Mouse (Mus musculus): ENCODE measurements around the gene Gm10944. TPM values are rescaled to one million over a fixed set of nuclear protein-coding genes. Genes with fewer than 3 reads are reported as not detected.

The Gm10944 gene
- total RNA-seq (2014; rRNA removed): not detected in 2 replicates
- not detected in 2 replicates for polyA plus RNA-seq (2015; fragmentation: Nextera tagmentation; extraction: Ambion mirVana)

DNA sequence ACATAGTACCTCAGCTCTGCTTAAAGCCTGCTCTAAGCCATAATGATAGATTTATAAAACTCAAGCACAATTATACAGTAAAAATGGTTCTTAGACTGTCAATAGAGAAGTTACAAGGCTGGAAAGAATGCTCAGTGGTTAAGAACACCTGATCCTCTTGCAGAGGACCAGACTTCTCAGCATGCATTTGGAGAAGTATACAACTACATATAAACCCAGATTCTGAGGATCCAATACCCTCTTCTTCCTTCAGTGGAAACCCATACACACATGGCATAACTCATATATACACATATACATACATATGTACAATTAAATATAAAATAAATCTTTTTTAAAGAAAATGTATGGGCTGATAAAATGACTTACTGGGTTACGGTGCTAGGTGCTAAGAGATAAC is at the start of gene Gm10944:
Gene Gm10944 (plus strand): TSS at position 301 of the 400 bp plus-strand sequence.
- Histone ChIP-seq H3K4me2 (ENCODE audit: low read depth, low read length) (no peak within 1 kb of the TSS), H3K27ac (no peak within 1 kb of the TSS)
- TF ChIP-seq CTCF (IDR thresholded peaks at IDR 0.05; ENCODE audit: low read depth): no peak

DNA sequence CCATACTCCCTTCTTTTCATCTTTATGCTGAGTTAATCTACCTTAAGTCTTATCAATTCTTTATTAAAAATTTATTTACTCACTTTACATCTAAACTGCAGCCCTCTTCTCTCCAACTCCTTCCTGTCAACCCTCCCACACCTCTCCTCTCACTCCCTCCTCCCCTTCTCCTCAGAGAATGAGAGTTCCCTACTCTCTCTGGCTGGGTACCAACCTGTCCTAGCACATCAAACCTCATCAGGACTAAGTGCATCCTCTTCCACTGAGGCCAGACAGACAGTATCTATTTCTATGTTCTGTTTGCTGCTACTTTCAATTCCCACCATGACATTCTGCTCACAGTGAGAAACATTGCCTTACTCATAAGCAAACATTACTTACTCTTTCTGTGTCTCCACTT is 25.2 kb upstream of the Gm10944 start:
- no peak for ATAC-seq
- Histone ChIP-seq H3K27ac (no peak overlapping the region), H3K4me2 (ENCODE audit: low read depth, low read length) (no peak overlapping the region), H3K27me3 (ENCODE audit: insufficient read depth, low read length) (no peaks in the 10 kb centered on the region), H3K36me3 (ENCODE audit: insufficient read depth, low read length) (no peaks in the 10 kb centered on the region), H3K4me3 (ENCODE audit: low read length) (no peak overlapping the region), H3K9ac (replicated peaks; ENCODE audit: low read length) (no peak overlapping the region), H3K4me1 (ENCODE audit: insufficient read depth, low read length) (no peaks in the 10 kb centered on the region), H3K9me3 (ENCODE audit: low read length) (no peaks in the 10 kb centered on the region)
- no peak for DNase-seq (ENCODE audit: low spot score)
- no peak for TF ChIP-seq CTCF (IDR thresholded peaks at IDR 0.05; ENCODE audit: low read depth)

More for the DNA sequence above, at the start of gene Gm10944:
- DNase-seq (ENCODE audit: low spot score): no peak
- H3K4me1 ChIP-seq (ENCODE audit: insufficient read depth, low read length): no peaks in the 10 kb centered on the region
- WGBS: 100% methylated on average over 1 of the region's 1 CpGs
- no peak within 1 kb of the TSS for H3K4me3 ChIP-seq (ENCODE audit: low read length)
- ATAC-seq: no peak
- no peaks in the 10 kb centered on the region for H3K27me3 ChIP-seq (ENCODE audit: insufficient read depth, low read length)
- H3K36me3 ChIP-seq (ENCODE audit: insufficient read depth, low read length): no peaks in the 10 kb centered on the region
- no peaks in the 10 kb centered on the region for H3K9me3 ChIP-seq (ENCODE audit: low read length)
- H3K9ac ChIP-seq (replicated peaks; ENCODE audit: low read length): no peak within 1 kb of the TSS

DNA sequence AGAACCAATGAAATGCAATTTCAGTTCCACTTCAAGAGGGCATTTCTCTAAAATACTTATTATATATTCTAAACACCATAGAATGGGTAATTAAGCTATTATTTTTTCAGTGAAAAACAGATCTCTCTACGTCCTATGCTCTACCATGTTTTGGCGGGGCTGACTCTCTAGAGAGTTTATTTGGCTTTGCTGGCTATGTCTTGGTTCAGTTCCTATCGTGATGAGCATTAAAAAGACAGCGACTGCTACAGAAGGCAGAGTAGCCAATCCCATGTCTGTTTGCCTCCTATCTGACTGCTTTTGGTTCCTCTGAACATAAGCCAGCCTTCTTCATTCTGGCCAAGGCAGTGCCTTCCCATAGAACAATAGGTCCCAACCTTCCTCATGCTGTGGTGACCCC is 24.5 kb upstream of the Gm10944 start:
- Histone ChIP-seq H3K9ac (replicated peaks; ENCODE audit: low read length) (no peak overlapping the region), H3K4me1 (ENCODE audit: insufficient read depth, low read length) (no peaks in the 10 kb centered on the region), H3K4me2 (ENCODE audit: low read depth, low read length) (no peak overlapping the region), H3K4me3 (ENCODE audit: low read length) (no peak overlapping the region), H3K9me3 (ENCODE audit: low read length) (no peaks in the 10 kb centered on the region), H3K27ac (no peak overlapping the region), H3K36me3 (ENCODE audit: insufficient read depth, low read length) (no peaks in the 10 kb centered on the region), H3K27me3 (ENCODE audit: insufficient read depth, low read length) (no peaks in the 10 kb centered on the region)
- WGBS: 65% methylated on average over 4 of the region's 4 CpGs
- ATAC-seq (no peak), DNase-seq (ENCODE audit: low spot score) (peak; percentile 37)
- no peak for TF ChIP-seq CTCF (IDR thresholded peaks at IDR 0.05; ENCODE audit: low read depth)

DNA sequence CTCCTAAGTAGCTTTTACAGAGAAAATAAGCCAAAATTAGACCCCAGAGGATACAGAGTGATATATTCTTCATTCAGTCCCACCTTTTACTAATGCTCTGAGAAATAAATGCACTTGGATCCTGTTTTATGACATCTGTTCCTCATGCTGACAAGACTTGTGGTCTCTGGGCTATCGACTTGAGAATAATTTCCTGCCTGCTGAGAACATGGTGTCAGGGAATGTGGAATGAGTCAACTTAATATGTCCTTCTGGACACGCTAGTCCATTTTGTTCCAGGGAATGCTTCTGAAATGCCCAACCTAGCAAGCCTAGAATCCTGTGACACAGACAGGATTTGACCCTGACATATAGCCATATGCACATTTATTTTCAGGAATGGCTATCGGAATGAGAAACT is 22.0 kb upstream of the Gm10944 start:
- Histone ChIP-seq H3K27me3 (ENCODE audit: insufficient read depth, low read length) (no peaks in the 10 kb centered on the region), H3K4me3 (ENCODE audit: low read length) (no peak overlapping the region), H3K36me3 (ENCODE audit: insufficient read depth, low read length) (no peaks in the 10 kb centered on the region), H3K9me3 (ENCODE audit: low read length) (no peaks in the 10 kb centered on the region), H3K27ac (no peak overlapping the region), H3K4me1 (ENCODE audit: insufficient read depth, low read length) (no peaks in the 10 kb centered on the region), H3K4me2 (ENCODE audit: low read depth, low read length) (no peak overlapping the region), H3K9ac (replicated peaks; ENCODE audit: low read length) (no peak overlapping the region)
- TF ChIP-seq CTCF (IDR thresholded peaks at IDR 0.05; ENCODE audit: low read depth): no peak
- 70% methylated on average over 3 of the region's 3 CpGs for WGBS
- DNase-seq (ENCODE audit: low spot score) (no peak), ATAC-seq (no peak)

DNA sequence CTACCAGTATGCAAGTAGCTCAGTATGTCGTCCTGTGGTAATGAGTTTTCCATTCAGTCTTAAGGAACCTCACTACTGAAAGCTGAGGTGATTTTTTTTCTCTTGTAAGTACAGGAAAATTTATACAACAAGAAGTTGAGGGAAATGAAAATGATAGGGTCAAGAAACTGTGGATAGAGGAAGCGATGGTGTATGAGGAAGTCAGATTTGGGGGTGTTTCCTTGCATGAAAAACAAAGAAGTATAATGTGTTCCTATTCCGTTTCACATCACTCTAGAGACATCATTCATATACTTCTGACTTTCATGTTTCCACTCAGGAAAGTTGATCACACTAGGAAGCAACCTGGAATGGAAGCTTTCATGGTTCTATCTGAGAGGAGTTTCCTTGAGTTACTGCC is 21.2 kb upstream of the Gm10944 start:
- no peak for TF ChIP-seq CTCF (IDR thresholded peaks at IDR 0.05; ENCODE audit: low read depth)
- H3K9ac ChIP-seq (replicated peaks; ENCODE audit: low read length): no peak overlapping the region
- no peaks in the 10 kb centered on the region for H3K36me3 ChIP-seq (ENCODE audit: insufficient read depth, low read length)
- no peaks in the 10 kb centered on the region for H3K4me1 ChIP-seq (ENCODE audit: insufficient read depth, low read length)
- no peaks in the 10 kb centered on the region for H3K9me3 ChIP-seq (ENCODE audit: low read length)
- H3K4me3 ChIP-seq (ENCODE audit: low read length): no peak overlapping the region
- ATAC-seq (no peak), DNase-seq (ENCODE audit: low spot score) (no peak)
- H3K27ac ChIP-seq: no peak overlapping the region
- H3K27me3 ChIP-seq (ENCODE audit: insufficient read depth, low read length): no peaks in the 10 kb centered on the region
- no peak overlapping the region for H3K4me2 ChIP-seq (ENCODE audit: low read depth, low read length)
- WGBS: 79% methylated on average over 3 of the region's 3 CpGs

DNA sequence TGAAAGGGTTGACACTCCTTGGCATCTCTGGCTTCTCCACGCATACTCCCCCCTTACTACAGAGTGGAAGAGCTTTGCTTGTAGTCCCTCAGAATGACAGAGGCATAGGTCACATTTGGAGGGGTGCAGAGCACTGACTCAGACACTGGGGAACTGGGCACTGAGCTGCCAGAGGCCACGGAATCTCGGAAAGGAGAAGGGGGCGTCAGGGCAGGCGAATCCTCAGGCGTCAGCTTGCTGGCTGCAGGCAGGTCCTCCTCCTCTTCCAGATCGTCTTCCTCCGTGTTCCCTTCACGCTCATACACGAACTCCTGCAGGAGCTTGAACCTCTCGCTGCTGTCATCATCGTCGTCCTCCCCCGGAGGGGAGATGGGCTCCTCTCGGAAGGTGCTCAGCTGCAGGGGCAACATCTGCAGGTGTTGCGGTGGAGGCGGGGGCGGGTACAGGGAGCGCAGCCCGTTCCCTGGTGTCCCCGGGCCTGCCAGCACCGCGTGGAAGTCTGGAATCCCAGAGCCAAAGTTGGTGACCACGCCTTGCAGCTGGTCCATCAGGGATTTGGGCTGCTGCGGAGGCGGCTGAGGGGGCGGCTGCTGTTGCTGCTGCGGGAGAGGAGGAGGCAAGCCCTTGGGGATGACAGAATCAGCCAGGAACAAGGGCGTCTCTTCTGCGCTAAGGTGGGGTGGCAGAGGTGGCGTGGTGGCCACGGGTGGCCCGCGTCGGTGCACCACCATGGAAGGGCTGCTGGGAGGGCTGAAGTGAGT is 7.9 kb downstream of the Gm10944 start:
- Histone ChIP-seq H3K4me3 (ENCODE audit: low read length) (peak overlapping the region; percentile 44), H3K9ac (replicated peaks; ENCODE audit: low read length) (peak overlapping the region; percentile 35), H3K27me3 (ENCODE audit: insufficient read depth, low read length) (no peaks in the 10 kb centered on the region), H3K4me2 (ENCODE audit: low read depth, low read length) (peak overlapping the region; percentile 68), H3K4me1 (ENCODE audit: insufficient read depth, low read length) (peaks cover 4% of the 10 kb centered on the region; the same call in 1 of the 2 replicates), H3K27ac (no peak overlapping the region), H3K9me3 (ENCODE audit: low read length) (no peaks in the 10 kb centered on the region), H3K36me3 (ENCODE audit: insufficient read depth, low read length) (no peaks in the 10 kb centered on the region)
- under 1% methylated on average over 35 of the region's 35 CpGs for WGBS
- peak; percentile 12 for DNase-seq (ENCODE audit: low spot score)
- TF ChIP-seq CTCF (IDR thresholded peaks at IDR 0.05; ENCODE audit: low read depth): no peak
- peak; percentile 69 for ATAC-seq

DNA sequence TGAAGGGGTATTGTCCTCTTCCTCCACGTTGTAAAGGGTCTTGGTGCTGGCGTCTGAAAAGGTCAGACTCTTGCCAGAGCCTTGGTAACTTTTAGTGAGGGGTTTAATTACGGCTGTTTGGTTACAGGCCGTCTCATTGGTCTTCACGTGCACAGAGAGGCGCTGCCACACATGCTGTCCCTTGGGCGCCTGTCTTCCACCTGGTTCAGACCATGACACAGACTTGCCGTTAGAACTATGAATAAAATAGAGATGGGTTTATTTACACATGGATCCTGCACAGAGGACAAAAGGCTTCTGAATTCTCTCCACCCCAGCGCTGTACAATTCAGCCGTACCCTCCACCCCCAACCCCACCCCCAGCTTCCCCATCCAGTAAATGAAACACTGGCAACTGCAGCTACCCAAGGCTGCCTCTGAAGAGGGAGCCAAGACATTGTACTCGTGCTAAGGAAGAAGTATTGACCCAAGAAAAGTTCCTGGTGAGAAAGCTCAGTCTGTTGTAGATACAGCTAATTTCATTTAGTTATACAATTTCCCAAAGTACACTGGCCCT is 8.6 kb downstream of the Gm10944 start:
- Histone ChIP-seq H3K27ac (no peak overlapping the region), H3K9ac (replicated peaks; ENCODE audit: low read length) (peak overlapping the region; percentile 35; the same call in 1 of the 2 replicates), H3K9me3 (ENCODE audit: low read length) (no peaks in the 10 kb centered on the region), H3K4me2 (ENCODE audit: low read depth, low read length) (peak overlapping the region; percentile 68), H3K36me3 (ENCODE audit: insufficient read depth, low read length) (no peaks in the 10 kb centered on the region), H3K4me1 (ENCODE audit: insufficient read depth, low read length) (peaks cover 4% of the 10 kb centered on the region; the same call in 1 of the 2 replicates), H3K27me3 (ENCODE audit: insufficient read depth, low read length) (no peaks in the 10 kb centered on the region), H3K4me3 (ENCODE audit: low read length) (peak overlapping the region; percentile 44)
- DNase-seq (ENCODE audit: low spot score) (no peak), ATAC-seq (peak; percentile 46)
- 15% methylated on average over 11 of the region's 11 CpGs for WGBS
- no peak for TF ChIP-seq CTCF (IDR thresholded peaks at IDR 0.05; ENCODE audit: low read depth)
